Mouse (Mus musculus) forebrain, postnatal 0 days (tissue): ENCODE measurements at regions not wholly inside any gene's neighbourhood (a gene's known extent, or its start where the extent isn't known, plus 50 kb on each side); places are given as distances from the start of the nearest gene placed in this dataset.
A peak's percentile ranks its signal among the peaks of the same experiment; 100 is the strongest.
"Not testable (repeated sequence)": the region's sequence is repeated elsewhere in the genome, so short reads cannot be mapped to it uniquely, and the experiment has no call there.

Experiments
- ATAC-seq: fragments of 200-750 bp; cut with Nextera tagmentation; 2 replicates; pipeline ENCODE4 v1.8.0; 2017; ENCODE audit warnings: mild to moderate bottlenecking, moderate library complexity
- DNase-seq: peaks from one replicate; pipeline ENCODE4 v3.0.0-alpha.2; 2015
- H3K27ac ChIP-seq: fragments of 300-500 bp; sonication (generic); 2 replicates; pipeline ENCODE4 v1.5.1; 2014; ENCODE audit warnings: low read depth, mild to moderate bottlenecking, antibody characterized with exemption, low read length, moderate library complexity, mixed read lengths
- H3K27me3 ChIP-seq: fragments of 300-500 bp; sonication (generic); 2 replicates; pipeline ENCODE4 v1.6.1; 2014; ENCODE audit warnings: mild to moderate bottlenecking, low read length, mixed read lengths; ENCODE audit not compliant: insufficient read depth
- H3K36me3 ChIP-seq: fragments of 300-500 bp; sonication (generic); 2 replicates; pipeline ENCODE4 v1.6.1; 2014; ENCODE audit warnings: mild to moderate bottlenecking, moderate library complexity; ENCODE audit not compliant: insufficient read depth
- H3K4me1 ChIP-seq: fragments of 300-500 bp; sonication (generic); 2 replicates; pipeline ENCODE4 v1.6.1; 2014; ENCODE audit warnings: antibody characterized with exemption; ENCODE audit not compliant: insufficient read depth
- H3K4me2 ChIP-seq: fragments of 300-500 bp; sonication (generic); 2 replicates; pipeline ENCODE4 v1.6.1; 2014; ENCODE audit warnings: low read depth, mild to moderate bottlenecking, moderate library complexity
- H3K4me3 ChIP-seq: fragments of 300-500 bp; sonication (generic); 2 replicates; pipeline ENCODE4 v1.5.1; 2014; ENCODE audit warnings: low read depth, low read length, mixed read lengths
- H3K9ac ChIP-seq: fragments of 300-500 bp; sonication (generic); 2 replicates; pipeline ENCODE4 v1.6.1; 2014; ENCODE audit warnings: mild to moderate bottlenecking
- H3K9me3 ChIP-seq: fragments of 300-500 bp; sonication (generic); 2 replicates; pipeline ENCODE4 v1.6.1; 2016; ENCODE audit warnings: low read length
- CTCF ChIP-seq: sonication (generic); IDR thresholded peaks from 2 replicates; pipeline ENCODE4 v1.5.1; 2016; ENCODE audit warnings: antibody characterized with exemption, control low read depth, low read depth
- WGBS: fragments of 180-500 bp; shearing (Covaris S2); extraction: QIAGEN DNeasy Blood & Tissue Kit; methylation state at CpG from one replicate; pipeline ENCODE4 v1.1.7; 2014; 5-methylcytosine and 5-hydroxymethylcytosine counted together

DNA sequence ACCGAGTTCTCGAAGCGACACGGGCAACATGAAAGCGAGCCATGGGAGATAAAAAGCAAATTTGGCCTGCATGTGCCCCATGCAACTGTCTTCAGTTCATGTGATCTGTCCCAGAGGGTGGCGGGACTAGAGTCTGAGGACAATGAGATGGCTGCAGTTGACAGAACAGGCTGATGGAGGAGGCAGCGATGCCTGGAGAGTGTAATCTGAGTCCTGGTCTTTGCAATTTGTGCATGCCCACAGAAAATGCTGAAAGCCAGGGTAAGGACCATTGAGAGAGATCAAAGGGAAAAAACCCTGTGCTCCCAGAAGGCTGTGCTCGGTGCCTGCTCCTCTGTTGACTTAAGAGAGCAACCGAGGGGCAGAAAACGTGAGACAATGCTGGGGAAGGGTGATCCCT lies 624.8 kb upstream of the BB014433 start:
- Histone ChIP-seq H3K9ac (no peak overlapping the region), H3K9me3 (no peaks in the 10 kb centered on the region), H3K4me3 (no peak overlapping the region), H3K27me3 (no peaks in the 10 kb centered on the region), H3K4me1 (no peaks in the 10 kb centered on the region), H3K36me3 (no peaks in the 10 kb centered on the region), H3K27ac (no peak overlapping the region), H3K4me2 (no peak overlapping the region)
- ATAC-seq (no peak), DNase-seq (no peak)
- WGBS: 47% methylated on average over 10 of the region's 10 CpGs
- TF ChIP-seq CTCF: no peak

DNA sequence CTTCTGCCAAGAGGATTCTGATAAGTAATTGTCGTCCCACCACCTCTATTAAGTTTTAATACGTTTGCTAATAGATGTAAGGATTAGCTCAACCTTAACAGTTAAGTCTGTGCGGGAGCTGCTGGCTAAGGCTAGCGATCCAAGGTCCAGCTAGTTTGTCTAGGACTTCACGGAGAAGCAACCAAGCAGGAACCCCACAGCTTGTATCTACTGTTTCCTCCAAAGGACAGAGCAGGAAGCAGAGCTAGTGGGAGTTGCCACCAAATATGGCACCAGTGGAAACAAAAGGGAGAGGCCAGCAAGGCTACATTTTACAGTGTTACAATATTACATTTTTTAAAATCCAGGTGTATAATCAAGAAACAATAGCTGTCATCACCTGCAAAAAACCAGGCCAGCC lies 624.4 kb upstream of the BB014433 start:
- no peak for DNase-seq
- no peak overlapping the region for H3K27ac ChIP-seq
- no peaks in the 10 kb centered on the region for H3K36me3 ChIP-seq
- no peak for TF ChIP-seq CTCF
- H3K27me3 ChIP-seq: no peaks in the 10 kb centered on the region
- H3K4me3 ChIP-seq: no peak overlapping the region
- no peaks in the 10 kb centered on the region for H3K9me3 ChIP-seq
- ATAC-seq: no peak
- H3K4me1 ChIP-seq: no peaks in the 10 kb centered on the region
- no peak overlapping the region for H3K9ac ChIP-seq
- H3K4me2 ChIP-seq: no peak overlapping the region
- WGBS: 86% methylated on average over 5 of the region's 5 CpGs

DNA sequence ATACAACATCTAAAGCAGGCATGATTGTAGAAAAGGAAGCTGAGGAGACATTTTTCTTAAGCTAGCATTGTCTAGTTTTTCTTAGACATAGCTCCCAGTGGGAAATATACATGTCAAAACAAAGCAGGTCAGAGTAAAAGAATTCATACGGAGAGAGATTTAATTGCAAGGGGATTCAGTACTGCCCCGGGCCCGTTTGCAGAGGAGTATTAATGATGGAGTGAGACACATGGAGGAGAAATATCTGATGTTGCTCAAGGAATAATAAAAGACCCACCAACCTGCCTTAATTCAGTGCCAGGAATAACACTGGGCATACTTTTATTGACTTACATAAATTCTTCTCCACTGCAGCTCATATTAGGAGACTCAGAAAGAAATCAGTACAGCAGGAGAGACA lies 623.6 kb upstream of the BB014433 start:
- Histone ChIP-seq H3K36me3 (no peaks in the 10 kb centered on the region), H3K4me2 (no peak overlapping the region), H3K4me3 (no peak overlapping the region), H3K4me1 (no peaks in the 10 kb centered on the region), H3K9me3 (no peaks in the 10 kb centered on the region), H3K27me3 (no peaks in the 10 kb centered on the region), H3K9ac (no peak overlapping the region), H3K27ac (no peak overlapping the region)
- 49% methylated on average over 3 of the region's 3 CpGs for WGBS
- DNase-seq (no peak), ATAC-seq (no peak)
- TF ChIP-seq CTCF: no peak

DNA sequence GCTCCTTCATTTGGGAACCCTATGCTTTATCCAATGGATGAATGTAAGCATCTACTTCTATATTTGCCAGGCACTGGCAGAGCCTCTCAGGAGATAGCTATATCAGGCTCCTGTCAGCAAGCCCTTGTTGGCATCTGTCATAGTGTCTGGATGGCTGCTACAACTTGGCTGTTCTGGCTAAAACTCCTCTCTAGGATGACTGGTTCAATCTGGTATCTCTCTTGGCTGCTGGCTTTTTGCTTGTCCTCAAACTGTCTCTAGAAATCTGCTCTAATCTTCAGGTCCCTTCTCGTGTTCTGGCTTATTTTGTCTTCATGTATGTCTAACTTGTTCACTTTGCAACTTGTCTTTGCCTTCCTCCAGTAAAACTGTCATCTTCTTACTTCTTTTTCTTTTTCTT lies 614.7 kb upstream of the BB014433 start:
- Histone ChIP-seq H3K27ac (no peak overlapping the region), H3K9ac (no peak overlapping the region), H3K27me3 (no peaks in the 10 kb centered on the region), H3K36me3 (no peaks in the 10 kb centered on the region), H3K9me3 (no peaks in the 10 kb centered on the region), H3K4me1 (no peaks in the 10 kb centered on the region), H3K4me3 (no peak overlapping the region), H3K4me2 (no peak overlapping the region)
- peak; percentile 85 for ATAC-seq
- TF ChIP-seq CTCF: no peak
- 56% methylated on average over 1 of the region's 1 CpGs for WGBS
- peak; percentile 33 for DNase-seq

DNA sequence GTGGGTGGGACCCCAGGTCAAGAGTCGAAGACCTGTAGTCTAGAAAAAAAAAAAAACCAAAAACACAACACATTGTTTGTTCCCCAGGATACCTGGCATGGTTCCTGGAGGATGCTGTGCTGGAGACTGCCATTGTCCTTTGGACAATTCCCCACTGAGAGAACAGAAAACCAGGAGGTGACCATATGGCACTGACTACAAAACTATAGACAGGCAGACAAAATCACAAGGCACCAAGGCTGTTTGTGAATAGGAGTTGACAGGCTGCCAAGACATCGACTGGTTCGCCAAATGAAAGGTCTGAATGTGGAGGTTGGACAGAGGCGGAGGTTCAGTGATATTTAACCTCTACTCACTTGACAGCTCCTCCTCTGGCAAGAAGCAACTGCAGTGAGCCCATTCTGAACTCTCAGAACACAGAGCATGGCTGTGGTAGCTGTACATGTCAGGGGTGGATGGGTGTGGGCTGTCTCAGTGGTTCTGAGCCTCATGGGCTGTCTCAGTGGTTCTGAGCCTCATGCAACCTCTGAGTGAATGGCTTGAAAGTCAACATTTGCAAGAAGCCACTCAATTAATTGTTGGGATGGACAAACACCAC lies 589.0 kb upstream of the BB014433 start:
- no peak overlapping the region for H3K27ac ChIP-seq
- ATAC-seq (no peak), DNase-seq (no peak)
- no peak overlapping the region for H3K4me3 ChIP-seq
- no peak overlapping the region for H3K9ac ChIP-seq
- H3K9me3 ChIP-seq: no peaks in the 10 kb centered on the region
- TF ChIP-seq CTCF: no peak
- no peak overlapping the region for H3K4me2 ChIP-seq
- H3K4me1 ChIP-seq: no peaks in the 10 kb centered on the region
- 63% methylated on average over 4 of the region's 4 CpGs for WGBS
- no peaks in the 10 kb centered on the region for H3K27me3 ChIP-seq
- no peaks in the 10 kb centered on the region for H3K36me3 ChIP-seq

DNA sequence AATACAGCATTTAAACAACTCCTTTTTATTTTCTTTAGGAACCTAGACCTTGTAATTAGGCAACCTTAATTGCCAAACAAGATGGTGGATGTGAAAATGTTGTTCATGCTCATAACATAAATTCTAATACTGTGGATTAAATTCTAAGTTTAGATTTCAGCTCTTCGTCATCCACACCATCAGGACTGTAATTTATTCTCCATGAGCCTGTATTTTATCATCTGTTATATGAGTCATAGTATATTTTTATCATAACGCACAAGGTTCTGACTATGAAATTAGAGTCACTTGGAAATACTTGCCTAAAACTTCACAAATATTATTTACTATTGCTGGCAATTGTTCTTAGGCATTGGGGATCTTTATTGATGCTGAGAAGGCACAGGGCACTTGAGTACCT lies 582.7 kb upstream of the BB014433 start:
- ATAC-seq: peak; percentile 60; the same call in 1 of the 2 replicates
- H3K9me3 ChIP-seq: no peaks in the 10 kb centered on the region

DNA sequence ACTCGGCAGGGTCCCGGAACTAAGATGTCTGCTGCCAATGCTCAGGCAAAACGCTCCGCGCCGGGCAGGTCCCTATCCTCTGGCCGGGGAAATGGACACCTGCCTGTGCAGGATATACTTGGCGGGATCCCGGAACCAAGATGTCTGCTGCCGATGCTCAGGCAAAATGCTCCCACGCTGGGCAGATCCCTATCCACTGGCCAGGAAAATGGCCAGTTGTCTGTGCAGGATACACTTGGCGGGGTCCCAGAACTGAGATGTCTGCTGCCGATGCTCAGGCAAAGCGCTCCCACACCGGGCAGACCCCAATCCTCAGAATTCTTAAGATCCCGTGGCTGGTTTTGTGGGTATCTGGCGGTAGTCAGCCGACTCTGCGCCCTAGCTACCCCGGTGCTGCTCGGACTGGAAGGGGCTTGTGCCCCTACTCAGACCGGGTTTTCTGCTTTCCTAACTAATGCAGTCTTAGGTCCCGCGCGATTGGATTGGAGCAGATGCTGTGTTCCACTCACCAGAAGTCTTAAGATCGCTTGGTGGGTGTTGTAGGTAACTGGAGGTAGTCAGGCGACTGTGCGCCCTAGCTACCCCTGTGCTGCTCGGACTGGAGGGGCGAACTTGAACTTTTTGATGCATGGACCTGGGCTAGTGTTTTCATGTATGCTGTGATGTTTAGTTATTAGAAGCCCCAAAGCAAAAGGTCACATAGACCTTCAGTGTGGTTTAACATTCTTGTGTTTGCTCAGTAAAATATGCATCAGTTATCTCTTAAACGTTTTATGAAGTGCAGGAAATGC lies 577.9 kb upstream of the BB014433 start:
- not testable (repeated sequence) for H3K4me1 ChIP-seq

More for the DNA sequence above, 582.7 kb upstream of the BB014433 start:
- 72% methylated on average over 2 of the region's 2 CpGs for whole genome bisulfite sequencing
- Histone ChIP-seq H3K4me1 (no peaks in the 10 kb centered on the region), H3K4me3 (no peak overlapping the region), H3K36me3 (no peaks in the 10 kb centered on the region), H3K27me3 (no peaks in the 10 kb centered on the region), H3K27ac (no peak overlapping the region), H3K4me2 (no peak overlapping the region), H3K9ac (no peak overlapping the region)
- TF ChIP-seq CTCF: no peak
- no peak for DNase-seq

More for the DNA sequence above, 577.9 kb upstream of the BB014433 start:
- H3K36me3 ChIP-seq, ATAC-seq, H3K4me2 ChIP-seq, H3K27me3 ChIP-seq, H3K9me3 ChIP-seq, DNase-seq, H3K27ac ChIP-seq, H3K4me3 ChIP-seq, H3K9ac ChIP-seq: not testable (repeated sequence)
- 92% methylated on average over 29 of the region's 31 CpGs for WGBS
